Mouse (Mus musculus): ENCODE data around the gene Slc1a2.

DNA sequence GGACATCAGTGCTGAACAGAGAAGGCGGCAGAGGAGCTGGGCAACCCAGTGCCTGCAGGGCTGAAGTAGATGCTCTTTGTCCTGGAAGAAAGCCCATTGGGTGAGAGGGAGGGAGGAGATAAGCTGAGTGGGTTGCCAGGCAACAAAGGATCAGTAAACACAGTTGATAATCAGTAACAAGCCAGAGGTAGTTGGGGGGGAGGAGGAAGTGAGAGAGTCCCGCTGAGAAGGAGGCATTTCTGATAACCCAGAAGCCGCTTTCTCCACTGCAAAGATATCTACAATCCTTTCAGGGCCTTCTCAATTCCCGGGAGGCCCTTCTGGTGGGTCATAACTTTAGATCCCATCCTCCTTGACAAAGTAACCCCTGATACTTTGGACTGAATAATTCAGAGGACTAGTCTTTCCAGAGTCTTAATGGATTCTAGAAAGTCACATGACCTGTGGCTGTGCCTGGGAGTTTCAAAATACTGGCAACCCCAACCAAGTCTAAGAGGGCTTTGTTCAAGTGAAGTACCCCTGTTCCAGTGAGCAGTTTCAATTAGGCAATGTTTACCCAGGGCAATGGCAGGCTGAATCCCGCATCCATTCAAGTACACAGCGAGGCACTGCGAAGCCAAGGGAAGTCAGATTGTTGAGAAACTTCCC lies 86.9 kb downstream of the Slc1a2 start:
- TF ChIP-seq CTCF (IDR thresholded peaks at IDR 0.05; ENCODE audit: control insufficient read depth, insufficient read depth, insufficient read length) (no peak), MYOD1 (IDR thresholded peaks at IDR 0.05; ENCODE audit: control insufficient read depth, insufficient read length, low read depth) (no peak)
